Mouse (Mus musculus) liver, adult 2 months (tissue): ENCODE results near the gene Lsm3.

Experiments used
- CTCF ChIP-seq: fragments of 200-500 bp; IDR thresholded peaks from 2 replicates; pipeline ENCODE4 v1.5.1; 2011; ENCODE audit warnings: low read depth, low read length, control low read depth
- POLR2A ChIP-seq: fragments of 200-500 bp; IDR thresholded peaks from 2 replicates; pipeline ENCODE4 v1.6.1; 2011; ENCODE audit warnings: low read length, control low read depth; ENCODE audit not compliant: insufficient read depth; ENCODE audit errors: extremely low read depth

- TF ChIP-seq CTCF (no peak), POLR2A (no peak)
These were observed 7.1 kb downstream of the Lsm3 start for GRCm38 (mm10) chr6:91522816-91523215.
